Mouse (Mus musculus): Measurements from ENCODE around the gene Bphl. TPM values are rescaled to one million over a fixed set of nuclear protein-coding genes. Genes with fewer than 3 reads are reported as not detected.
"Not testable (repeated sequence)": the region's sequence is repeated elsewhere in the genome, so short reads cannot be mapped to it uniquely, and the experiment has no call there.

Gene Bphl
- polyA plus RNA-seq, 1 experiment from 2014 or later: 45.1 TPM

DNA sequence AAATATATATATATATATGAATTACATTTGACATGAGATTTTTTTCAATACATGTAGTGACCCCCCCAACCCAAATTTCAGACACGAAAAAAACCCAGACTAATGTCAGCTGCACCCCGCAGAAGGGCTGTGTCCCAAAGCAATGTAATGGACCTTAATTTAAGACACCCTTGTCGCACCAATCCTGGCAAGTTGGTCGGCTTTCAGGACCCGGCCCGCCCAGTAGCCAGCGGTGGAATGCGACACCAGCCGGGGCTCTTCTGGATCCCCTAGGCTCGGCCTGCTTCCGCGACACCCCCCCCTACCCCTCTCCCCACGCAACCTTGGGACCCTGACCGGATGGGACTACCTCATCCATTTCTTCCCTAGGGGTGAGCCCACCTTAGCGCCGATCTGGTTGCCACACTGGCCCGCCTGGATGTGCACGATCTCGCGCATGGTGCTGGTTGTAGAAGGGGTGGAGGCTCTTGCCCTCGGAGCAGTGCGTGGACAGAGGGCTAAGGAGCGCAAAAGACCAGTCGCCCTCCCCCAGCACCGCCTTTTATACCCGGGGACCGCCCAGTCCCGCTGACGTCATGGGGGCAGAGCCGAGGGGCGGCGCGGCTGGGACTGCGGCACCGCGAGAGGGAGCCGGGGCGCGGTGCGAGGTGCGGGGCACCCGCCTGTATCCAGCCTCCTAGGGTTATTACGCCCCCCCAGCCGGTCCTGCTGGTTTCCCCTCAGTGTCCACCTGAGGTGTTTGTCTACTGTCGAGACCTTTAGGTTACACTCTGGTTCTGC is 40.3 kb downstream of the Bphl start, which contains the start of gene Tubb2a:
Tubb2a (minus strand) TSS at position 516 of the 780 bp plus-strand sequence.
- H3K9ac ChIP-seq (ENCODE audit: low read depth, low read length): peak within 1 kb of the TSS; percentile 99
- no peaks in the 10 kb centered on the region for H3K9me3 ChIP-seq (replicated peaks; ENCODE audit: control insufficient read depth, low read length, poor library complexity, severe bottlenecking)
- under 1% methylated on average over 38 of the region's 45 CpGs for WGBS
- H3K27me3 ChIP-seq (ENCODE audit: control insufficient read depth, insufficient read depth, low read depth, low read length): no peaks in the 10 kb centered on the region
- peaks cover 16% of the 10 kb centered on the region for H3K4me1 ChIP-seq (ENCODE audit: control insufficient read depth, insufficient read depth, low read length)
- peak; percentile 88 for ATAC-seq
- 0 out of 2 replicates have a peak, but pooled peaks cover 2% of the 10 kb centered on the region for H3K36me3 ChIP-seq (ENCODE audit: control insufficient read depth, insufficient read depth, low read length)
- H3K4me3 ChIP-seq (ENCODE audit: low read depth, low read length): peak within 1 kb of the TSS; percentile 95
- H3K27ac ChIP-seq (ENCODE audit: low read length): peak within 1 kb of the TSS; percentile 97
- peak within 1 kb of the TSS; percentile 66 for H3K4me2 ChIP-seq (ENCODE audit: low read length)

DNA sequence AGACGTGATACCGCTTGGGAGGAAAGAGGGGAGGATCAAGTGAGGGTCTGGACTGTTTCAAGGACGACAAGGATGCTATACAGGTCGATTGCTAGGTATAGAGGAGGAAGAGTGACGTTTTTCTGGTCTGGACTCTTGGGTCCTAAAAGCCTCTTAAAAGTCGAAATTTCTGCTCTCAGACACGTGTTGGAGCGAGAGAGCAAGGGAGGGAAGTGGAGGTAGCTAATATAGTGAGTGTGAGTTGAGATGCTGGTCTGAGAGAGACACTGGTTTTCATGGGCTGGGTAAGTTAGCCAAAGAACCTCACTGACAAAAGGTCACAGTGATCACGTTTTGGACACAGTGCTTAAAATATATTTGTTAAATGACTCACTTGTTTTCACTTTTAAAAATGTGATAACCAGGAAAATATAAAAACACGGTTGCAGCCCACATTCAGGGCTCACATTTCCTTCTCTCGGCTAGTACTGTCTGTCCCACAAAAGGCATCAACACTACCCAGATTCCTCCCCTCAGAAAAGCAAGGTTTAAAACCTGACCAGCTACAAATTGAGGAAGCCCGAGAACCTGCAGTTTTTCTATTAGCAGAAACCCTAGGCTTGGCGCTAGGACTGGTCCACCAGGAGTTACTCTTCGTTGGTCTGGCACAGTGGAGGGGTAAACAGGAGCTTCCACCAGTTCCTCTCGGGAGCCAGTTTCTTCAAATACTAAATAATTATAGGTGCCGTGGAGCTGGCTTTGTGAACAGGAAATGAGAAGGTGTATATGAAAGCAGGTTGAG is 41.3 kb downstream of the Bphl start:
- Histone ChIP-seq H3K27ac (ENCODE audit: low read length) (peak overlapping the region; percentile 97), H3K9me3 (replicated peaks; ENCODE audit: control insufficient read depth, low read length, poor library complexity, severe bottlenecking) (no peaks in the 10 kb centered on the region), H3K36me3 (ENCODE audit: control insufficient read depth, insufficient read depth, low read length) (0 out of 2 replicates have a peak, but pooled peaks cover 1% of the 10 kb centered on the region), H3K9ac (ENCODE audit: low read depth, low read length) (peak overlapping the region; percentile 99), H3K4me2 (ENCODE audit: low read length) (peak overlapping the region; percentile 66), H3K4me1 (ENCODE audit: control insufficient read depth, insufficient read depth, low read length) (peaks cover 11% of the 10 kb centered on the region), H3K4me3 (ENCODE audit: low read depth, low read length) (peak overlapping the region; percentile 95), H3K27me3 (ENCODE audit: control insufficient read depth, insufficient read depth, low read depth, low read length) (no peaks in the 10 kb centered on the region)
- ATAC-seq: peak; percentile 34
- whole genome bisulfite sequencing: 43% methylated on average over 16 of the region's 16 CpGs

DNA sequence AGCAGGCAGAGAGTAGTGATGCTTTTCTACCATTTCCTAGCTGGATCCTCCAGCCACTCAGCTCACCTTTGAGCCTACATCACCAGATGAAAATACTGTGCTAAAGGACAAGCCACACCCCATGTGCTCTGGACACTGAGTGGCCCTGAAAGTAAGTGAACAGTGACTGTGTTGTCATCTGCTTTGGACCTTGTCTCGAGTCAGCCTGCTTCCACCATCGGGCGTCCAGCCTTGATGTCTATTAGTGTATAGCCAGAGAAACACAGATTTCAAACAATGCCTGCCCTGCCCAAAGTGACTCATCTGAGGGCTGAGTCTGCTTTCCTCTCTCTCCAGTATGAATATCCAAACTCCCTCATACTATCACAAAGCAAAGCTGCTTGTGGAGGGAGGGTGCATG is 42.4 kb downstream of the Bphl start:
- H3K27ac ChIP-seq (ENCODE audit: low read length): no peak overlapping the region
- no peaks in the 10 kb centered on the region for H3K36me3 ChIP-seq (ENCODE audit: control insufficient read depth, insufficient read depth, low read length)
- H3K9ac ChIP-seq (ENCODE audit: low read depth, low read length): no peak overlapping the region
- H3K4me2 ChIP-seq (ENCODE audit: low read length): no peak overlapping the region
- no peak for ATAC-seq
- H3K9me3 ChIP-seq (replicated peaks; ENCODE audit: control insufficient read depth, low read length, poor library complexity, severe bottlenecking): no peaks in the 10 kb centered on the region
- no peak overlapping the region for H3K4me3 ChIP-seq (ENCODE audit: low read depth, low read length)
- WGBS: 85% methylated on average over 3 of the region's 3 CpGs
- H3K4me1 ChIP-seq (ENCODE audit: control insufficient read depth, insufficient read depth, low read length): peaks cover 7% of the 10 kb centered on the region
- H3K27me3 ChIP-seq (ENCODE audit: control insufficient read depth, insufficient read depth, low read depth, low read length): no peaks in the 10 kb centered on the region

DNA sequence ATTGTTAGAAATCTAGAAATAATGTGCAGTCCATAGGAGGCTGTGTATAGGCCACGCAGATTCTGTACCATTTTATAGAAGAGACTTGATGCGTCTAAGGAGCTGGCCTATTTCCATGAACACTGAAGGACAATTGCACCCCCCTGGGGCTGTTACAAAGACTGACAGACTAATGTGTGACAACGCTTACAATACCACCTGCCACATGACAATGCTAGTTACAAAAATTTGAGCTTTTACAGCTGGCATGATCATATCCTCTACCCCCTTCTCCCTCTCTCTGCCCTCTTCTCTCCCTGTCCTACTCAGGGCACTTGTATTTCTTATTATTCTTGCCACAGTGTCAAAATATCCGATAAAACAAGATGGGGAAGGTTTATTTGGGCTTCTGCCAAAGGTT is 44.5 kb downstream of the Bphl start:
- Histone ChIP-seq H3K27me3 (ENCODE audit: control insufficient read depth, insufficient read depth, low read depth, low read length) (no peaks in the 10 kb centered on the region), H3K36me3 (ENCODE audit: control insufficient read depth, insufficient read depth, low read length) (no peaks in the 10 kb centered on the region), H3K27ac (ENCODE audit: low read length) (no peak overlapping the region), H3K9ac (ENCODE audit: low read depth, low read length) (no peak overlapping the region), H3K9me3 (replicated peaks; ENCODE audit: control insufficient read depth, low read length, poor library complexity, severe bottlenecking) (no peaks in the 10 kb centered on the region), H3K4me1 (ENCODE audit: control insufficient read depth, insufficient read depth, low read length) (peaks cover 3% of the 10 kb centered on the region; the same call in 1 of the 2 replicates), H3K4me3 (ENCODE audit: low read depth, low read length) (no peak overlapping the region), H3K4me2 (ENCODE audit: low read length) (no peak overlapping the region)
- 66% methylated on average over 4 of the region's 4 CpGs for WGBS
- ATAC-seq: no peak

DNA sequence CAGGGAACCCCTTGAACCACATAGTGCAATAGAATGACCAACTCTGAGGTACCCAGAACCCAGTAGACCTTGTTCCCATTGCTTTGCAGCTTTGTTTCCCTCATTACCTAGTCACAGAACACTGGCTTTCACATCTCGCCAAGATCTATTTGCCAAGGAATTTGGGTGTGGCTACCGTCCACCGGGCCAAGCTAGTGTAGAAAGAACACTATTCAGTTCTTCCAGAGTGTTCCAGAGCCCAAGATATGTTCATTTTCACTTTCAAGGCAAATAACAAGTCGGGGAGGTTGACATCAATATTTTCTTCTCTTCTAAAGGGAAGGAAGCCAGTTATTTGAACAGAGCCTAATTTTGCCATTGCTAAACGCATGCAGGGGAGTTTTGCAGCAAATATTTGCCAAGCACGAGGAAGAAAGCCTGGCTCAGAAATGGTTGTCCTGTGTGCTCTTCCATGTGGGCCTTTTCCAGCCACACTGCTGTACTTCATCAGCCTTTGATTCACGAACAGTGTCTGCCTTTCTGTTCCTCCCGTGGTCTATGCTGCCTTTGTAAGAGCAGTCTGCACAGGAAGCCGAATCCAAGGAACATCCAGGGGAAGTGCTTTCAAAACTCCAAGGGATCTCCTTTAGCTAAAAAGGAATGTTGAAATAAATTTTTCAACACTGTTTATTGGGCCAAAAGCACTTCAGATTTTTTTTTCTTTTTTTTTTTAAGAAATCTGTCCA is 46.8 kb downstream of the Bphl start:
- Histone ChIP-seq H3K4me3 (ENCODE audit: low read depth, low read length) (no peak overlapping the region), H3K4me2 (ENCODE audit: low read length) (no peak overlapping the region), H3K9me3 (replicated peaks; ENCODE audit: control insufficient read depth, low read length, poor library complexity, severe bottlenecking) (no peaks in the 10 kb centered on the region), H3K9ac (ENCODE audit: low read depth, low read length) (no peak overlapping the region), H3K36me3 (ENCODE audit: control insufficient read depth, insufficient read depth, low read length) (no peaks in the 10 kb centered on the region), H3K4me1 (ENCODE audit: control insufficient read depth, insufficient read depth, low read length) (peaks cover 25% of the 10 kb centered on the region), H3K27me3 (ENCODE audit: control insufficient read depth, insufficient read depth, low read depth, low read length) (no peaks in the 10 kb centered on the region), H3K27ac (ENCODE audit: low read length) (peak overlapping the region; percentile 48; the same call in 1 of the 2 replicates)
- WGBS: 75% methylated on average over 9 of the region's 9 CpGs
- no peak for ATAC-seq

DNA sequence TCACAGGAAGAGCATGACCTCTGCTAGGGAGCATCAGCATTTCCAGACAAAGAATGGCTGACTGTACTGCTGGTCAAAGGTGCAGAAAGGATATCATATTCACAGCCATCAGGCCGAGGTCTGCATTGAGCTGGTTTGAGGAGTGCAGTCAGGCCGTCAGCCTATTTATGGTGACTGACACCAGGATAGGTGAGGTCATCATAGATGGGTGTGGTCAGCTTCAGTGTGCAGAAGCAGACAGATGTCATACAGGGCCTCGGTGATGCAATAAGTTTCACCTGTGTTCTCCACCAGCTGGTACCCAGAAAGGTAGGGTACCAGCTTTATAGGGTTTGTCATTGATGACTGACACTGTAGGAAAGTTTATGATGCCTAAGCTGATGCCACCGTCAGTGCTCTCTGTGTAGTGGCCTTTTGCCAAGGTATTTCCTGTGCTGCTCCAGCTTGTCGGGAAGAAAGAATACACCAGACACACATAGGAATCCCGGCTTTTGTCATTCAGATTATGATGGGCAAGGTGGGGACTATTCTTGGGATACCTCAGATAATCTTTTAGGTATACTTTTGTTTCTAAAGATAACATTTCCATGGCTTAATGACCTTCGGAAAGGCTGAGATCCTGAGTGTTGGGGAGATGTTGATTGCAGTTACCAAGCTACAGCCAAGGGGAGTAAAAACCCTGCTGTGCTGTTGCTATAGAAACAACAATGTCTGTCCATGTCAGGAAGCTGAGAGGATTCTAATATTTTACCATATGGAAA is 49.8 kb downstream of the Bphl start:
- H3K27ac ChIP-seq (ENCODE audit: low read length): peak overlapping the region; percentile 94
- H3K9me3 ChIP-seq (replicated peaks; ENCODE audit: control insufficient read depth, low read length, poor library complexity, severe bottlenecking): no peaks in the 10 kb centered on the region
- H3K4me1 ChIP-seq (ENCODE audit: control insufficient read depth, insufficient read depth, low read length): peaks cover 30% of the 10 kb centered on the region
- no peaks in the 10 kb centered on the region for H3K36me3 ChIP-seq (ENCODE audit: control insufficient read depth, insufficient read depth, low read length)
- H3K9ac ChIP-seq (ENCODE audit: low read depth, low read length): no peak overlapping the region
- peak; percentile 44 for ATAC-seq
- WGBS: 38% methylated on average over 7 of the region's 7 CpGs
- peak overlapping the region; percentile 49 for H3K4me2 ChIP-seq (ENCODE audit: low read length)
- no peaks in the 10 kb centered on the region for H3K27me3 ChIP-seq (ENCODE audit: control insufficient read depth, insufficient read depth, low read depth, low read length)
- no peak overlapping the region for H3K4me3 ChIP-seq (ENCODE audit: low read depth, low read length)

DNA sequence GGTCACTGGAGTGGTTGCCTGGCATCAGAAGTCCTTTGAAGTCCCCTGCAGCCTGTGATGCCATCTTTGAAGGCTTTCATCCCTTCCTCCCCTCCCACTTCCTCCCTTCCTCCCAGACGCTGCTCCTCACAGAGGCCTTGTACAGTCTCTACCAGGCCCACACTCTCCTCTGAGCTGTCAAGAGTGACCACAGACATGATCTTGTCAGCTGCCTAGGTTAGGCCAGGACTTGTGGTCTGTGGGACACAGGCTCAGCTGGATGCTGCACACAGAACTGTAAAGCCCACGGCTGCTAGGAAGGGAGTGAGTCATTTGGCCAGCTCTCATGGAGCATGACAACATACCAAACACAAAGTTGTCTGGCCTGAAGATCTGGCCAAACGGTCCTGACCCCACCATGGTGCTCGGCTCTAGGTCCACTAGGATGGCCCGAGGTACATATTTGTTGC is 50.8 kb downstream of the Bphl start:
- H3K9ac ChIP-seq (ENCODE audit: low read depth, low read length): peak overlapping the region; percentile 38; the same call in 1 of the 2 replicates
- ATAC-seq: peak; percentile 53
- not testable (repeated sequence) for H3K36me3 ChIP-seq (ENCODE audit: control insufficient read depth, insufficient read depth, low read length); H3K9me3 ChIP-seq (replicated peaks; ENCODE audit: control insufficient read depth, low read length, poor library complexity, severe bottlenecking); H3K4me3 ChIP-seq (ENCODE audit: low read depth, low read length); H3K27me3 ChIP-seq (ENCODE audit: control insufficient read depth, insufficient read depth, low read depth, low read length)
- peak overlapping the region; percentile 94 for H3K27ac ChIP-seq (ENCODE audit: low read length)
- WGBS: 32% methylated on average over 5 of the region's 5 CpGs
- H3K4me2 ChIP-seq (ENCODE audit: low read length): peak overlapping the region; percentile 49
- H3K4me1 ChIP-seq (ENCODE audit: control insufficient read depth, insufficient read depth, low read length): peaks cover 30% of the 10 kb centered on the region

DNA sequence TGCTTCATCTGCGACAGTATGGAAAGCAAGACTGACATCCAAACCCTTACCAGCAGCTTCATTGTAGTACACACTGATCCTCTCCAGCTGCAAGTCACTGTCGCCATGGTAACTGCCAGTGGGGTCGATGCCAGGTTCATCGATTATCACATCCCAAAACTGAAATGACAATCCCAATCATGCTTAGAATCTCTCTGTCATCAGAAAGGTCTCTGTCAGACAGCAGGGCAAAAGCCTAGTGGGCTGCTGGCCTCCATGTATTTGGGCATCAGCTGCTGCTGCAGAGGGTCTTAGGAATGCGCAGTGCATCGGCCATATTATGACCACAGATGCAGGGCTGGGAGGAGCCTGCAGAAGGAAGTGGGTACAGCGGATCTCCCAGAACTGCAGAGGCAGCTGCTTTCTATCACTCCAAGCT is 51.5 kb downstream of the Bphl start:
- 18% methylated on average over 7 of the region's 7 CpGs for WGBS
- H3K27ac ChIP-seq (ENCODE audit: low read length): peak overlapping the region; percentile 94
- ATAC-seq: peak; percentile 91
- H3K9me3 ChIP-seq (replicated peaks; ENCODE audit: control insufficient read depth, low read length, poor library complexity, severe bottlenecking): no peaks in the 10 kb centered on the region
- peaks cover 30% of the 10 kb centered on the region for H3K4me1 ChIP-seq (ENCODE audit: control insufficient read depth, insufficient read depth, low read length)
- H3K4me2 ChIP-seq (ENCODE audit: low read length): peak overlapping the region; percentile 49
- H3K36me3 ChIP-seq (ENCODE audit: control insufficient read depth, insufficient read depth, low read length): no peaks in the 10 kb centered on the region
- H3K27me3 ChIP-seq (ENCODE audit: control insufficient read depth, insufficient read depth, low read depth, low read length): no peaks in the 10 kb centered on the region
- peak overlapping the region; percentile 42 for H3K9ac ChIP-seq (ENCODE audit: low read depth, low read length)
- no peak overlapping the region; the same call in 1 of the 2 replicates for H3K4me3 ChIP-seq (ENCODE audit: low read depth, low read length)
